Mouse (Mus musculus) c-Kit-positive CD71-positive TER-119-positive erythroid progenitor cells, embryonic 14.5 days (primary cell): ENCODE measurements around the gene Neurl1b.

Source experiments
- DNase-seq: peaks from one replicate; pipeline ENCODE4 v3.0.0-alpha.2; 2013; ENCODE audit warnings: low spot score

Neurl1b gene

DNA sequence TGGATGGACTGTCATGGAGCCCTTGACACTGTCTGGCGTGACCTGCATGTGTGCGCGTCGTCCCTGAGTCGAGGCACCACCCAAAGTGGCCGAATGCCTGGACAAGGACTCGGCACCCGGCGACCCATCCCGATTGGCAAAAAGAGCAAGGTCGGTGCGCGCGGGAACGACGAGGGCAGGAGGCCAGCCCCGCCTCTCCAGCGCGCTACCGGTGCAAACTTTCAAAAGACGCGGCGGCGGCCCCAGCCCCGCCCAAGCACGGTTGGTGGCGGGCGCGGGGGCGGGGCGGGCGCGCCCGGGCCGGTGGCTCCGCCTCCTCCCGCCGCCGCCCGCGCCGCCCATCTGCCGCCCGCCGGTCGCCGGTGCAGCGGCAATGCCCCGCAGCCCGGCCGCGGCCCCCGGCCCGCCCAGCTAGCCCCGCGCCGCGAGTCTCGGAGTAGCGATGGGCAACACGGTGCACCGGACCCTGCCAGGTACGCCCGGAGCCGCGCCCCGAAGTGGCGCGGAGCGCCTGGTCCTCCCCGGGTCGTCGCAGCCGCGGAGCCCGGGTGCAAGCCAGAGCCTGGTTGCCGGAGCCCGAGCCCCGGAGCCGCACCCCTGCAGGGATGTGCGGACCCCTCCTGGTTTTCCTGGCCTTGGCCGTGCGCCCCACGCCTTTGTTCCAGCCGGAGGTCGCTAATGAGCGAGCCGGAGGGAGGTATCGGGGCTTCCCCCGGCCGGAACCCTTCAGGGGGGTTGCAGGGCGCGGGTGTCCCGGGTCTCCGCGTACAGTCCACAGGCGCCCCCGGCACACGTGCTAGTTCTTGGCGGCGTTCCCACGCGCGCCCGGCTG, at the start of gene Neurl1b:
Neurl1b (plus strand) TSS at position 307 of the 832 bp plus-strand sequence.
- DNase-seq, result peak; percentile 28

DNA sequence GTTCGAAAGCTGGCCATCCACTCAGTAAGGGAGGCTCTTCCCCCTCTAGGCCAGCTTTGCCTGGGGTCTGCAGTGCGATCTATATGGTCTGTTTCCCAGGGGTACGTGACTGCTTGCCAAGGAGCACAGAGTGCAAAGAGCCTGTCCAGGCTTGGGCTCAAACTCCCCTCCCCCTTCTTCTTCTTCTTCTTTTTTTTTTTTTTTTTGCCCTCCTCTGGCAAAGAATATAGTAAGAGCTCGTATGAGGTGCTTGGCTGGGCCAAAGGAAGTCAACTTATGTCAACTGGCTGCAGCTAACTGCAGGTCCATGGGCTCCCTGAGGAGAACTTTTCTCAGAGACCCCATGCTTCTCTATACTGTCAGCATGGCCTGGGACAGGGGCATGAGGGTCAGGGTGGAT, 47.8 kb upstream of the Neurl1b start:
- no peak for DNase-seq

DNA sequence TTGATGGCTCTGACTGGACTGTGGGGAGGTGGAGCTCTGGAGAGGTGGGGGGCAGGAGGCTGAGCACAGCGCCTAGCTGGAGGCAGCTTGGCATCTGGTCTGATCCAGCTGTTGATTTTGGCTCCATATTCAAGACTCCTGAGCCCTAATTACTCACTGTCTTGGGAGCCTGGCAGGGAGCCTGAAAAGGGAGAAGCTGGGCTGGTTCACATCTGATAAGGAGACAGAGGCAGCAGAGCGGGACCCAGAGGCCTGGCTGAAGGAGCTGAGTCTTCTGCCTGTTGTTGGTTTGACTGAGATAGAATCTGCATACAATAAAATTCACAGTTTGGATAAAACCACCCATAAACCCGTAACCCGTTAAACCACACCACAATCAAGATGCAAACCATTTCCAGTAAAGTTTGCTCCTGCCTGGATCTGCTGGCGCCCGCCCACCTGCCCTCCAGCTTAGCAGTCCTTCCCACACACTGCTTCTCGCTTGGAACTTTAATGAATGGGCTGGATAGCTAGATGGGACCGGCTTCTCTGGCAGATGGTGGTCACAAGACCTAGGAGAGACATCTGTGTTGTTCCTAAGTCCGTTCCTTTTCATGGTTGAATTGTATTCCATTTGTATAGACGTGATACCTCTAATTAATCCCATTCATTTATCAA, 46.2 kb upstream of the Neurl1b start:
- DNase-seq, result no peak

DNA sequence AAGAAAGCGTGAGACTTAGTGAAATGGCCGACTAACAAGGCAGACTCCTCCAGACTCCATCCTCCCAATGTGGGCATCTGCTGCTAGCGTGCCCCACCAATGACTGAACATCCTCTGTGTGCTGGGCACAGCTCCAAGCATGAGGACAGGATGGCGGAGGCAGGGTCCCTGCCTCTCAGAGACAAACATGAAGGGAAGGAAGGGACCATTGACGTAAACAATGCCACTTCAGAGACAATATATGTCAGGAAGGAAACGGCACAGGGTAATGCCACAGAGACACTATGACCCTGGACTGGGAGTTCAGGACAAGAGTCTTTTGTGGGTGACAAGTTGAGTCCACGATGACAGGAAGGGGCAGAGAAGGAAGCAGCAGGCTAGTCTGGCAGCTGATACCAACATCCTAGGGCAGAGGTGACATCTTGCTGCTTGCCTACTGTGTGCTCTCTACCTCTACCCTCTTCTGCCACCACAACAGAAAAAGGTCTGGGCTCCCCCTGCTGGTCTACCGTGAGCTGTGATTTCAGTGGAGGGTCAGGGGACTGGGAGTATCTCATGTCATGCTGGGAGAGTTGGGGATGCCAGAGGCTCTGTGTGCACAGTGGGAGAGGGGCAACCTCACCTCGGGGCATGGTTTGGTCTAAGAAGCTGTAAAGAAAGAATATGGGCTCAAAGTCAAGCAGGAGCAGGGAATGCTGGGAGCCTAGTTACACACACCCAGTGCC, 43.9 kb upstream of the Neurl1b start:
- DNase-seq, result no peak

DNA sequence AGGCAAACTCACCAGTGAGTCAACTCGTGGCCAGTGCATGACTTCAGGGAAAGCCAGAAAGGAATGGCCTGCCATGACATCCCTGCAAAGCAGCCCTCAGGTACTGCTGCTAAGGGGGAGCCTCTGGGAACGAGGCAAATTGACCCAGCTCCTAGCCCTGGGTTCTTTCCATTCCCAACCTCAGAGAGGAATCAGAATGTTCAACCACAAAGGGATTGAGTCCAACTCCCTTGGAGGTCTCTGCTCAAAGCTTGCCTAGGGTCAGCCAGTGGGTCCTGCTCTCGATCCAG, 43.4 kb upstream of the Neurl1b start:
- no peak for DNase-seq

DNA sequence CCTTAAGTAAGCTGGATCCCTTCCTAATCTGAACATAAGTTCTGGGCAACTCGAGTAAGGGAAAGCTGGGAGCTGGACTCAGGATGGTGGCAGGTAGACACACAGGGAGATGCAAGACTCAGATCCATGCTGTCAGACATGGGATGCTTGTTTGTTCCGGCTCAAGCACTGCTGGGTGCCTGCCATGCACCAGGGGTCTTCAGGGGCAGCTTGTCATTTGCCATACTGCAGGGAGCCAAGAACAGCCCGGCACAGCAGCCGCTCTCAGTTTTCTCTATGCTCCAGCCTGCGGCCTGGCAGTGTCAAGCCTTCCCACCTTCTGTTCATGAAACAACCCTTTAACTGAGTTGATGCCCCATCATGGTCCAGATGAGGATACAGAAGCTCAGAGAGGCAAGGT, 41.4 kb upstream of the Neurl1b start:
- no peak for DNase-seq

DNA sequence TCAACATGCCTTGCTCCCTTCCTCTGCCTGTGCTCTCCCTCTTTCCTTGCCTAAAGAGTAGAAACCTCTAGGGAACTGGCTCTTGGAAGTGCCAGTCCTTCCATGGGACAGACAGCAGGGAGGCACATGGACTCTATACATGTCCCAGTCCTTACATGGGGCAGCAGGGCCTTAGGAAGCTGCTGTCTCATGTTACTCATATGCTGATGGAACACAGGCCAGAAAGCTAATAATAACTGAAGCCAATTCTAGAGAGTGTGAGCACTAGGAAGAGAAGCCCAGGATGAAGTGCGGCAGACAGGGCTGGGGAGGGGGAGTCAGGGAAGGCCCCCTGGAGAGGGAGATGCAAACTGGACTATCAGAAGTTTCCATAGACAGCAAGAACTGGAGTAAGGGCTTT, 38.2 kb upstream of the Neurl1b start:
- DNase-seq, result no peak

DNA sequence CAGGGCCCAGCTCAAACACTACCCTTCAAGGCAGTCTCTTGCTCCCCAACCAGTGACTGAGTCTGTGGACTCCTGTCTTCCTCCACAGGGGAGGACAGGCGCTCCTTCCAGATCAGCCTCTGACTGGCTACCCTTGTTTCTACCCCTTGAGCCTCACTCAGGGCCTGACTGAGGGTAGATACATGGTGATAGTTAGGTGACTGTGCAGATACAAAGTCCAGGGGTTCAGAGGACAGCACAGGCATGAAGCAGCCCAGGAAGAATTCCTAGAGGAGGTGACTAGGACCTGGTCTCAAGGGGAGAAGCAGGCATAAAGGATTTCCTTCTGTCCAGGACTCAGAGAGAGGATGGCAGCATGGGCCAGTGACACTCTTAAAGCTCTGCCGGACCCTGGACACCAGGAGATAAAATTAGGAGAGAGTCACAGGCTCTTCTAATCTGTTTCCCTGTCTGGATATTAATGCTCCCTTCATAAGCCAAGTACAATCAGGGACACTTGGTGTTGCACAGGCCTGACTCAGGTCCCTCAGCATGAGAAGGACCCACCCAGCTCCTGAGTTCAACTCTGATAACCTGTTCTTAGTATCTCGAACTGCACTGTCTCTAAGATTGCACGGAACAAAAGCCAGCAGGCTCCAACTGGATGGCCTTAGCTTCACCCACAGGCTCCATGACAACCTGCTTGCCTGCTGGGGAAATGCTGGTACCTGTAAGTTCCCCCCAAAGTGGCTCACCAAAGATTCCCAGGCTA, 37.5 kb upstream of the Neurl1b start:
- no peak for DNase-seq

DNA sequence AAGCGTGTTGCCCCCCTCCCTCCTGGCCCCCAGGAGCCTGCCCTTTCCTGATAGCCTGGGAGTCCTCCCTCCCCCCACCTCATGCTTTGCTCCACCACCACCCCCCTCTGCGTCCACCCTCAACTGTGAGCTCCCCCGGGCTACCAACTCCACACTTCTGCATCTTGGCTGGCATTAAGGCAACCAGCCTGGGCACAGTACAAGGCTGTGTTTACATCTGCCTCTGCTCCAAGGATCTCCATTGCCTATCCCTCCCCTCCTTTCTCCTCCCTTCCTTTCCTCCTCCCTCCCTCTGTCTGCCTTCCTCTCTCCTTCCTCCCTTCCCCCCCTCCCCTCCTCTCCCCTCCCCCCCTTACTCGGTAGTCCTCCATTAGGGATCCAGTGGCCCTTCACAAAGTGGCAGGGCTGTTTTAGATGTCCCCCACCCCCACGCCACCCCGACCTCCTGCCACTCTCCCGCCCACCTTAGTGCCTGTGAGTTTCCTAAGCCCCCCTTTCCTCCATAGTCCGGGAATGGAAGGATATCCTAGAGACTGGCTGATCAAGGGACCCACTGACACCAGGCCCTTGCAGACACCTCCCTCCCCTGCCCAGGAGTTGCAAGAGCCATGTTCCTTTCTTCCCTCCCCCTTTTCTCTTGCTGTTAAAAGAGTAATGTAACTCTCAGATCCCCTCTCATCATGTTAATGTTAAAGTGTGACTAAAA, 34.2 kb upstream of the Neurl1b start:
- no peak for DNase-seq

DNA sequence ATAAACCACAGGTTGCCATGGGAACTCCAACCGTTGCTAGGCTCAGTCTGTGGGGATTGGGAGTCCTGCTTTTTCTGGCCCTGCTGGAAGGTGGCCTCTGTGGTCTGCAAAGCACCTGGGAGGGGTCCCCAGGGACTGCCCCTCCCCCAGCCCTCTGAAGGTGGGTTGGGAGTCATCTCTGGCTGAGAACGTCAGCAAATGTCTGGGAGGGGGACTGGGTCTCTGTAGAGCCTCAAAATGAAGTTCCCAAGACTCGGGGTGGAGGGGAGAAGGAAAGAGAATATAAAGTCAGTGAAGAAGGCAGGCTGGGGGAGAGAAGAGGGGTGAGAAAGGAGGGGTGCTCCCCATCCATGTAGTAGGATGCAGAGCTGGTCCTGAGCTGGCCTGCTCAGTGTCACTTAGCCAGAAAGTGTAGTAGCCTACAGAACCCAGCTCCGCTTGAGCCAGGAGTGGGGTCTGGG, 33.6 kb upstream of the Neurl1b start:
- DNase-seq, result no peak

DNA sequence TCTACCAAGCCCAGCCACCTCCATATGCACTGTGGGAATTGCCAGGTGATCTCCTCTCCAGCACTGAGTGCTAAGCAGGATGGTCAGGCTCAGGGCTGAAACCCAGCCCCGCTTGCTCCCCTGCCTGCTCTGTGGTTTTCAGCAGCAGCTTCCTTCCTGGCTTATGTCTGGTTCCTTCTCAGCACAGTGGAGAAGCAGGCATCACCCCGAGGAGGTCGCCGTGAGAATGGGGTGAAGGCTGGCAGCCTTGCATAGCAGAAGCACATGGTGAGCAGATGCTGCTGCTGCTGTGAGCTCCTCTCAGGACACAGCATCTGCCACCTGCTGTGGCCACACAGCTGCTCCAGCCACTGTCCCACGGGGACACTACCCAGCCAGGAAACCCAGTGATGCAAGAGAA, 33.0 kb upstream of the Neurl1b start:
- no peak for DNase-seq

DNA sequence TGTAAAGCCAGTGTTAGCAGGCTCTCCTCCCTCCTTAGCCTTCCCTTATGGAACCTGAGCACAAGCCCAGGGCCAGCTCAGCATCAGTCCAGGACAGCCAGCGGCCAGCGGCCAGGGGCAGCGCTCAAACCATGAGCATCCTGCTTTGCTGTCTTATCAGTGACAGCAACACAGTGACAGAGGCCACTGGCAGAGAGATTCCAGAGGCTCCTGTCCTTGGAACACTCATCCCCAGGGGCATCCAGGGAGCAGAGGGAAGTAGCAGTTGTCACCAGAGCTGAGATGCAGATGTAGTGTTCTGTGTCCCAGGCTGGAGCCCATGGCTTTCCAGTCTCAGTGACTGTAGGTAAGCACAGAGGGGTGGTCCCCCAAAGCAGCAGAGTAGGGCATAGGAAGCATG, 32.5 kb upstream of the Neurl1b start:
- no peak for DNase-seq

DNA sequence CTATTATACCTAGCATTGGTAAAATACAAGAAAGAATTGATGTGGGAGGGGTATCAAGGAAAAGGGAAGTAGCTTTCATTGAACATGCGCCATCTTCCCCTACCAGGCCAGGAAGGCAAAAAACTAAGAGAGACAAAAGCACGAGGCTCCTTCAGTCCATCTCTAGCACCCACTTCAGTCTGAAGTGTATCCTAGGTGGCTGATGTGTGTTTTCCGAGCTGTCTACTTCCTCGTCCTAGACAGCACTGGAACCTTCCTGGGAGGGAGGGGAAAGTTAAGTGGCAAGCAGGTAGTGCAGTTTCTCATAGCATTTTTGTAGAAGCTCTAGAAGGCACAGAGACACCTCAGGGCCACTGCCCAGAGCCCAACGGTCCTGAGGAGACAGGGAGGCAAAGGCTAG, 31.9 kb upstream of the Neurl1b start:
- DNase-seq, result no peak

DNA sequence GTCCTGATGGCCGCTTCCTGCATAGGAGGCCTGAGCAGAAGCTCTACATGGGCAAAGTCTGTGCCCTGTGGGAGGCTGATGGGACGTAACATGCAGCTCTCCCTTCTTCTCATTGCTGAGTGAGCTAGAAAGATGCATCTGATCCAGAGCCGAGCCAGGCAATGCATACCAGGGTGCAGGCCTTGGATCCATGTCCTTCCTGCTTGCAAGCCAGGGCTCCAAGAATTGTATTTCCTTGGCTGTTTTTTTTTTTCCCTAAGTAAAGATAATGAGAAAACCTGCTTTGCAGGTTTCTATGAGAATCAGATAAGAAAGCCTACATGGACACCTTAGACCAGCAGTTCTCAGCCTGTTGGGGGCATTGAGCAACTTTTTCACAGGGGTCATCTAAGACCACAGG, 30.5 kb upstream of the Neurl1b start:
- DNase-seq, result no peak

DNA sequence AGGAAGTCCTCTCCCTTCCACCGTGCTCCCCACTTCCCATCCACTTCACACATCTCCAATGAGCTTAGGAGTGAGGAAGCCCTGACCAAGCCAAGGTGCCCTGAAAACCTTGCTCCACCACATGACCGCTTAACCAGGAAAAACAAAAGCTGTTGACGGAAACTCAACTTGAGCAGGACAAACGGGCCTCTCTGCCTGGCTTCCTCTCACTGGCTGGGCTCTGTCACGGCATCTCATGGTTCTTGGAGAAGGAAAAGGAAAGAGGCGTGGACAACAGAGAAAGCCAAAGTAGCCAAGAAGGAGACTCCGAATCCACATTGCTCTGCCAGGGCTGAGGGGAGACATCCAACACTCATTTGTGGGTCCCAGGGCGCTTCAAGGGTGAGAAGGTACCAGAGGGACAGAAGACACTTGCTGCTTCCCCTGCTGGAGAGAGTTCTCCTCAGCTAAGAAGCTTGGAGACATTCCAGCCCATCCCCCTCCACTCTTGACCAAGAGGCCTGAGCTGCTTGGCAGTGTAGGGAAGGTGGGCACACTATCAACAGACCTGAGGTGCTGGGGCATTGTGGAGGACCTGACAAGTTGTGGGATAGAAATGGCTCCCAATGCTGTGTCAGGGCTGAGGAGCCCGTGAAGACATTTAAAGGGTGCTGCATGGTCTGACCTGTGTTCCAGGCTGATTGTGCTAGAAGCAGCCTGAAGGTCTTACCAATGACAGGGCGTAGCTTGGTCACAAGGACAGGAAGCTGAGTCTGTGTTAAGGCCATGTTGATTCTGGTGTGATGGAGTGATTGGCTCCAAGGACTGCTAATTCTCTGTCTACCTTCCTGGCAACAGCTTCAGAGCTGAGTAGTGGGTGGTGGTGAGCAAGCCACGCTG, 29.1 kb upstream of the Neurl1b start:
- no peak for DNase-seq

DNA sequence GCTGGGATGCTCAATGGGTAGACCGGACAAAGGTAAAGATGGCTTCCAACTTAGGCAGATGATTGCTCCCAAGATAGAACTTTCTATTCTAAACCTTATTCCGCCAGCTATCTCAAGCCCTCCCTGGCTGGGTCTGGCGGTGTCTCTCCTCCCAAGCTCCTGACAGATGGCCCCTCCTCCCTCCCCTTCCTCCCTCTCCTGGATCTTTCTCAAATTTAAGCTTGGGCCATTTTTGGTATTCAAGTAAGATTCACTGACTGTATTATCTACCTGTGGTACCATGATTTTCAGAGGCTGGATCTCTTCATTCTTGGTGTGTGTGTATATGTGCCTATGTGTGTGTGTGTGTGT, 28.5 kb upstream of the Neurl1b start:
- no peak for DNase-seq

DNA sequence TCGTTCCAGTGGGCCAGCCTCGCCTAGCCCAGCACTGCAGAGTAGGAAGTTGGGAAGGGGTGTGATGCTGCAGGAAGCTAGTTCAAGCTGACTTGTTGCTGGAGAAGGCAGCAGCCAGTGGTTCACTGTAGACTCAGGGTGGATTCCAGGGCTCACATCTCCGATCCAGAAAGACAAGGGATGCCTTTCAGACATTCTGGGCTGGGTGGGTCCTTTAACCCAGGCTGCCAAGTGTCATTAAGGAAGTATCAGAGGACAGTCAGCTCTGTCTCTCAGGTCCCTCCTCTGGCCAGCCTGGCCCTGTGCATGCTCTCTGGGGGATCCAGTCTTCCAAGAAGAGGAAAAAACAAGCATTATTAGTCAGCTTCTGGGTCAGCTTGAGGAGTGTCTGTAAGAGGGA, 26.5 kb upstream of the Neurl1b start:
- no peak for DNase-seq

DNA sequence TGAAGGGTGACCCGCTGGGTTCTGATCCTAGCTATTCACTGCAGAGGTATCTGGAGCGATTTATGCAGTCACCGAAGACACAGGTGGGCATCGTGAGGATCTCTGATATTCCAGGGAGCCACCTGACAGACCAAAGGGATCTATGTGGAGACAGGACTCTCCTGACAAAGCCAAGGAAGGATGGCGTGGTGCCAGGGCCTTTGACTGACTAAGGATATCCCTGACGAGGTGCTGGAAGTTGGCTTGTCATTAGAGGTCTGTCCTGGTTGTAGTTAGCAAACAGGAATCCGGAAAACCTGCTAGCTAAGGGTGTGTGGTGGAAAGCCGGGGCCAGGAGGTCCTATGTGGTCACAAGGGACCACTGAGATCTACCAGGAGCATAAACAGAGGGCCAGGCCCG, 25.4 kb upstream of the Neurl1b start:
- DNase-seq, result no peak

DNA sequence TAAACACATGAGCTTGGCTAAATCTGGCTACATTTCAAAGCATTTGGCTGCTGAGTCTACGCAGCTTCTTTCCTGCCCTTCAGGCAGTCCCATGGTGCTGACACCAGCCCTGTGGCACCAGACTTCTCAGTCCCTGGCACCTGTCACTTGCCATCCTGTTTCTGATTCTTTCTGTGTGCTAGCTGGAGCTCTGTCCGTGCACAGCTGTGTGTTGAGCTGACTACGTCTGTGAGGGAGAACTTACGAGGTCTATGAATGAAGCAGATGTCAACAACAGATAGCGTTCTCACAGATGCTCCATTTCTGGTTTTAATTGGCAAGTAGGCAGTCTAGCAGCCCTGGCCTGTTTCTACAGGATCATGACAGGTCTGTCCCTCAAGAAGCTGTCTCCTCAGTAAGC, 24.0 kb upstream of the Neurl1b start:
- DNase-seq, result no peak

DNA sequence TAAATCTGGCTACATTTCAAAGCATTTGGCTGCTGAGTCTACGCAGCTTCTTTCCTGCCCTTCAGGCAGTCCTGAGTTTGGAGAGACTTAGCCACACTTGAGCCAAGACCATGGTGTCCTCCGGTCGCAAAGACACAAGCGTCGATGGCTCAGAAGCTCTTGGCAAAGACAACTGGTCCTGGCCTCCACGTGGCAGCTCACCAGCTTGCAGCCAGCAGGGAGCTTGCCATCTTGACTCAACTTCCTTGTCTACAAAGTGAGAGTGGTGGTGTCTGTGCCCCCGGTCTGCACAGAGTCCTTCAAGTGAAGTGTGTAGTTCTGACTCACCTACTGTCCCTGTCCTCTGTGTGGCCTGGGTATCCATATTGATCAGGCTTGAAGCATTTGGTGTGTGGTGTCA, 22.3 kb upstream of the Neurl1b start:
- no peak for DNase-seq

DNA sequence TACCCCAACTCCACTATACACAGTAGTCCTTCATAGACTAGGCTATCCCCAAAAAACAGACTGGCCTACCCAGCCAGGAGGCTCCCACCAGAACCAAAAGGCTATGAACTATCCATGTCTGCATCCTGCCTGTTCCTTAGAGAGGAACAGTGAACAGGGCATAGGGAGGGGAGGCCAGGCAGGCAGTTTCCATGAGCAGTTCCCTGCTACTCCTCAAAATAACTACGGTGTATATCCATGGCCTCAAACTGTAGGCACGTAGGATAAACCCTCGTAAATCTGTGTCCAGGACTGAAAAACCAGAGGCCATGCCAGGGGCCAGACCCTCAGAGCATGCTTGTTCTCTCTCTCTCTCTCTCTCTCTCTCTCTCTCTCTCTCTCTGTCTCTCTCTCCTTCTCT, 17.9 kb upstream of the Neurl1b start:
- DNase-seq, result no peak
